Mouse (Mus musculus): ENCODE measurements around the gene Nyap2. TPM values are rescaled to one million over a fixed set of nuclear protein-coding genes. Genes with fewer than 3 reads are reported as not detected.

Nyap2 gene
- total RNA-seq, 2 experiments from 2014 or later, result 0.04 TPM; not detected in 1

DNA sequence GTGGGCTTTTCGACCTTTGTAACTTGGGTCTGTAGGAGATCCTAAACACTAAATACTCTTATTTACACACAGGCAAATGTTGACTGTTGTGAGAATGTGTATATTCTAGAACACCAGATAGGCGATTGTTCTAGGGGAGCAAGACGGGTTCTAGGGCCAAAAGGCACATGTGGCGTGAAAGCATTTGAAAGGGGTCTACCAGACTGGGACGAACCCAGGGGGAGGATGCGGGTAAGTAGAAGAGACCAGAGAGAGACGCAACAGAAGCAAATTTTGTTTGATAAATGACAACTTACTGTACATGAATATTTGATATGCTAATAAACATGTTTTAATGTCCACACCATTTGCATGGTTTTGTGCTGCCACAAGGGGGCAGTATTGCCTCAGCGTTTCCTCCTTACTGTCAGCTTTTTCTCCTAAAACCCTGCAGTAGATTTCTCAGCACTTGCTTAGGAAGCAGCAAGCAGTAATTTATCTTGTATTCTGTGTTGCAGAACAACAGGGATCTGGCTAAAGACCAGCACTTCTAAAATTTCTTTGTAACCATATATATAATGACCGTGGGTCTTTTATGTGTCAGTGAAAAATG, 239.7 kb downstream of the Nyap2 start:
- DNase-seq, result peak; percentile 62
- intact Hi-C loops (cut with DNase I; ENCODE audit: low total_unique reads), result loop anchor here (5.0 to 10.0 kb wide), 3 partner anchors 976 to 1158 kb away; partner anchors contain the start of gene Irs1

DNA sequence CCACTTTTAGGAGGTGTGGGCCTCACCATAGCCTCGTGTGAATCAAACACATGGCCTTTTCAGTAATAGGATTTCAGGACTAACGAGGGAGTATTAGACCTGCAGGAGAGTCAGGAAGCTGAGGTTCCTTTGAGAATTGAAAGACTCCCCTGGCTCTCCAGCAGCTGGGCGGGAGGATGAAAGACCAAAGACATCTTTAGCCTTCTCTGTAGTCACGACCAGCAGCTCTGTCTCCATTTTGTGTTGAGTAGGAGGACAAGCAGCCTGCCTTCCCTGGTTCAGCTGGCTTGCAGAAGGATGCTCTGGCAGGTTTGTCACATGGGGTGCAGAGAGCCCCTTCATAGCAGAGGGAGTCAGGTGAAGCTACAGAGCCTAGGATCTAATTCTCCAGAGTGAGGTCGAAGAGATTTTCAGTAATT, 240.3 kb downstream of the Nyap2 start:
- no peak for DNase-seq
- intact Hi-C loops (cut with DNase I; ENCODE audit: low total_unique reads), result loop anchor here (5.0 to 10.0 kb wide), 3 partner anchors 975 to 1158 kb away; partner anchors contain the start of gene Irs1

DNA sequence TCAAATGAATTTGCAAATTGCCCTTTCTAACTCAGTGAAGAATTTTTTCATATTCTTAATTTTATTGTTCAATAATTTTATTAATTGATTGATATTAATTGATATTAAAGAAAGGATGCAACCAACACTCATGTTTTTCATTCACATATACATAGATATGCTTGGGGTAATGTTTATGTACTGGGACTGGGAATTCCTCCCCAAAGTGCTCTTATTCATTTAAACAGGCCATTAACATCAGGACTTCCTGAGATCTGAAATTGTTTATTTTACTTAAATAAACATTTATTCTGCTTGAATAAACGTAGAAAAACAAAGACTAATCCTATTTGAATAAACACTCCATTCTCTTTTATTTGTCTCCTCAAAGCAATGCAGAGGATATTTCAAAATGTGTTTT, 311.0 kb downstream of the Nyap2 start:
- intact Hi-C loops (cut with DNase I; ENCODE audit: low total_unique reads), result no loop called here
- DNase-seq, result no peak

All from gastrocnemius, postnatal 14 days (tissue).